Mouse (Mus musculus) embryo, embryonic 10 days (tissue): ENCODE measurements around the gene Gm9887.
"Not testable (repeated sequence)": the region's sequence is repeated elsewhere in the genome, so short reads cannot be mapped to it uniquely, and the experiment has no call there.

Experiments
- DNase-seq: peaks from one replicate; pipeline ENCODE4 v3.0.0-alpha.2; 2015; ENCODE audit warnings: low spot score

The Gm9887 gene

GRCm38 (mm10) chr12:69386281-69386732, 14.0 kb upstream of the Gm9887 start:
- DNase-seq, result not testable (repeated sequence)

GRCm38 (mm10) chr12:69385542-69386280, 13.5 kb upstream of the Gm9887 start:
- no peak for DNase-seq

DNA sequence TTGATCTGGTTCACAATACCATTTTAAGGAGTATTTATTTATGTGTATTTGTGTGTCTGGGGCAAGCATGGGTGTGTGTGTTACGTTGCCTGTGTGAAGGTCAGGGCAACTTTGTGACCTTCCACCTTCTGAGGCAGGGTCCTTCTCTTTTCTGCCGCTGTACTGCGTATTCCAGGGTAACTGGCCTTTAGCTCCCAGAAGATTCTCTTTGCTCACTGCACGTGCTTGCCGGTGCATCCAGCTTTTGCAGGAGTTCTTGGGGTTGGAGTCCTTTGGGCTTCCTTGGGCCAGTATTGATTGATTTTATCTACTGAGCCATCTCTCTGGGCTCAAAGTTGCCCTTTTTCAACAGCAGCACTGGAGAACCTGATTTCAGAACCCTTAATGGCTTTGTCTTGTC, 12.3 kb upstream of the Gm9887 start:
- no peak for DNase-seq

- no peak for DNase-seq
These were observed 10.6 kb upstream of the Gm9887 start for GRCm38 (mm10) chr12:69382880-69383279.

- no peak for DNase-seq
These were observed 6.5 kb upstream of the Gm9887 start for GRCm38 (mm10) chr12:69378558-69379454.

DNA sequence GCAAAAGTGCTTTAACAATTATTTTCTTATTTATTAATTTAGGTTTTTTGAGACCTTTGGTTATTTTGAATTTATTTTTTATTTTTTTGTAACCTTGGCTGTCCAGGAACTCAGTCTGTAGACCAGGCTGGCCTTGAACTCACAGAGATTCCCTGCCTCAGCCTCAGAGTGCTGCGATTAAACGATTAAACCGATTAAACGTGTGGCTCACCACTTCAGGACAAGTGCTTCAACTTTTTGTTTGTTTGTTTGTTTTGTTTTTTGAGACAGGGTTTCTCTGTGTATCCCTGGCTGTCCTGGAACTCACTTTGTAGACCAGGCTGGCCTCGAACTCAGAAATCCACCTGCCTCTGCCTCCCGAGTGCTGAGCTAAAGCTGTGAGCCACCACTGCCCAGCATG, 5.4 kb upstream of the Gm9887 start:
- not testable (repeated sequence) for DNase-seq

- DNase-seq, result no peak
These were observed 4.9 kb upstream of the Gm9887 start for GRCm38 (mm10) chr12:69377188-69377587.

DNA sequence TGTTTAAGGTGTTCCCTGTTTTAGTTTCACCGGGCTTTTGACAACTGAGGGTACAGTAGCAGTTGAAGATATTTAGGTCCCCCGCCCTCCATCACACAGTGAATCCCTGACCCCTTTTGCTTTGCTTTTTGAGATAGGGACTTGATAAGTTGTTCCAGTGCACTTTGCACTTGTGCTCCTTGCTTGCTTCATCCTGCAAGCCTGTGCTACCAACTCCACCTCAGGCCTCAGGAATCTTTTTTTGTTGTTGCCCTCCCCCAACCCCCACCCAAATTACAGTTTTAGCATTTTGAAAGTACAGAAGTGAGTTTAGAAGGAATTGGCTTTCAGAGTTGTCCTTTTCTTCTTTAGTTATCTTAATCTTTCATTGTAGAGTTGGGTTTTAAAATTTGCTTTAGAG, 3.9 kb upstream of the Gm9887 start:
- DNase-seq, result no peak

GRCm38 (mm10) chr12:69373850-69374766, 1.9 kb upstream of the Gm9887 start:
- no peak for DNase-seq

GRCm38 (mm10) chr12:69372731-69373331, 573 bp upstream of the Gm9887 start:
- DNase-seq, result peak; percentile 62

DNA sequence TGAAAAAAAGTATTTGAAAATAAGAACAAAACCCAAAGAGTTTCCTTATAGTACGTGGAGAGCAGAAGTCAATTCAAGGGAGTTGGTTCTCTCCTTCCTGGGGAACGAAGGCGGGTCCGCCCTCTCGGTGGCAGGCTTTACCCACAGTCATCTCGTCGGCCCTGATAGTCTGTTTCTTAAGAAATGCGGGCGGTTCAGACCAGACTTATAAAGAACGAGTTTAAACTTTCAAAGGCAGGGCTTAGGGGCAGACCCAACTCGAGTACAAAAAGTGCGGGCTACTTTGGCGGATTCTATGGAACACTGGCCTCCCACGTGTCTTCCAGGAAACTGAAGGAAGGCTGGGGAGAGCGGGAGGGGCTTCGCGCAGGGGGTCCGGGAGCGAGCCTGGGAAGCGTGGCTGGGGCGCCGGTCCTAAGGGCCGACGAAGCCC, 821 bp downstream of the Gm9887 start:
- DNase-seq, result peak; percentile 80

- DNase-seq, result no peak
These were observed 1.3 kb downstream of the Gm9887 start for GRCm38 (mm10) chr12:69370936-69371335.

GRCm38 (mm10) chr12:69367557-69367956, 4.7 kb downstream of the Gm9887 start:
- no peak for DNase-seq

GRCm38 (mm10) chr12:69366424-69366823, 5.8 kb downstream of the Gm9887 start:
- DNase-seq, result no peak

DNA sequence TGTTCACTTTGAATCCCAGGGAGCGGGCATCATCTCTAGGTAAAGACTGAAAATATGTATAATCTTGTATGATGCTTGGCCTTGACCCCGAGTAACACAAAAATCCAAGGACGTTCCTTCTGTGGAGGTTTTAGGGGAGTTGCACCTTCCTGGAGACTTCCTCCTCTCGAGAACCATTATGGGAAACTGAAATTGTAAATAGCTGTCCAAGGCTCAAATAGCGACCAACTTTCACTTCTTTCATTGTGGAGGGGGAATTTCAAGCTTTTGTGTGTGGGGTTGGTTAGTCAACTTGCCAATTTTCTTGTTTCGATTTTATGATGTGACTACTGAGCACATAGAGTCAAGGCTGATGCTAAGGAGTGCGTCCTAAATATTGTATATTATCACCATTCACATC, 6.5 kb downstream of the Gm9887 start:
- no peak for DNase-seq

DNA sequence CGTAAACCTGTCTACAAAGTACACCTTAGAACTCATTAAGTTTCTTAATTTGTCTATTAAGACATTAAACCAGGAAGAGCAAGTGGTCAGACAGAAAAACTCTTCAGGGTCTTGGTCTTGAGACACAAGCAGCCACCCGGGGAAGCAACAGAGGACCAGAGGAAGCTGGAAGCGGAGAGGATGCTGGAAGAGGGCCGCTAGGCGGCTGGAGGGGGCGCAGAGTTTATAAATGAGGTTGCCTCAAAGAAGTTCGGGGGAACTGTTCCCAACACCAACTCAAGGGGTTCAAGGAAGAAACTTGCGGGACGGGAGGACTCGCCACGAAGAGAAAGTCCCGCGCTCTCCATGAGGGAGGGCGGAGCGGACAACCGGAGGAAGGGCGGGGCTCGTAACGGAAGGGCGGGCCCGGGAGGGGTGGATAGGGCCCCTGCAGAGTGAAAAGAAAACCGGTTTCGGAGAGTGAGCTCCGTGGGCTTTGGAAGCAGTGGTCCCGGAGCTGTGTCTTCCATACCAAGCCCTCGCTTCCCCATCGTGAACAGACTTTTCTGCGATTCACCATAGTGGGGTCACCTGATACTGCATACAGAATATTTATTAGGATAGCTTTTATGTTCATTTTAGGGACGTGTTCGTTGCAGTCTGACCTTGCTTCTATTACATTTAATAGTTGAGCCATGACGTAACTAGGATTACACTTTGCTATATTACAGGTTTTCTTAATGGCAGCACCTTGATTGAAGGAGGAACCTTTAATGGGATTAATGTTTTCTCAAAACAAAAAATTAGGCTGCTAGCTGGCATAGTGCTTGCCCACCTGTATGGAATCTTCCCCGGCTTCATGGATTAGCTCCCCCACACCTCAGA, 8.1 kb downstream of the Gm9887 start:
- DNase-seq, result peak; percentile 76

GRCm38 (mm10) chr12:69363110-69363509, 9.1 kb downstream of the Gm9887 start:
- DNase-seq, result not testable (repeated sequence)

- DNase-seq, result no peak
These were observed 9.9 kb downstream of the Gm9887 start for GRCm38 (mm10) chr12:69362388-69362787.

- DNase-seq, result no peak
These were observed 10.3 kb downstream of the Gm9887 start for GRCm38 (mm10) chr12:69361919-69362318.
